Mouse (Mus musculus): ENCODE measurements at regions not wholly inside any gene's neighbourhood (a gene's known extent, or its start where the extent isn't known, plus 50 kb on each side); places are given as distances from the start of the nearest gene placed in this dataset.
A peak's percentile ranks its signal among the peaks of the same experiment; 100 is the strongest.
"Not testable (repeated sequence)": the region's sequence is repeated elsewhere in the genome, so short reads cannot be mapped to it uniquely, and the experiment has no call there.

- DNase-seq = no peak
Measured at GRCm38 (mm10) chr10:119094166-119094565, 145.7 kb downstream of the Cand1 start.

- no peak for DNase-seq
Measured at GRCm38 (mm10) chr10:119087886-119088285, 152.0 kb downstream of the Cand1 start.

- no peak for DNase-seq
Measured at GRCm38 (mm10) chr10:119087071-119087665, 152.7 kb downstream of the Cand1 start.

- no peak for DNase-seq
Measured at GRCm38 (mm10) chr10:119086450-119086849, 153.4 kb downstream of the Cand1 start.

- no peak for DNase-seq
Measured at GRCm38 (mm10) chr10:119083431-119083830, 156.4 kb downstream of the Cand1 start.

GRCm38 (mm10) chr10:119082861-119083260 is 157.0 kb downstream of the Cand1 start:
- DNase-seq = no peak

GRCm38 (mm10) chr10:119081766-119082165 is 158.1 kb downstream of the Cand1 start:
- not testable (repeated sequence) for DNase-seq

- DNase-seq = no peak
Measured at GRCm38 (mm10) chr10:119076100-119076566, 163.7 kb downstream of the Cand1 start.

- DNase-seq = no peak
Measured at GRCm38 (mm10) chr10:119074887-119075286, 165.0 kb downstream of the Cand1 start.

GRCm38 (mm10) chr10:119073991-119074390 is 165.9 kb downstream of the Cand1 start:
- DNase-seq = no peak

- peak; percentile 58 for DNase-seq
Measured at GRCm38 (mm10) chr10:119069410-119069809, 170.4 kb downstream of the Cand1 start.

- DNase-seq = no peak
Measured at GRCm38 (mm10) chr10:119067838-119068237, 172.0 kb downstream of the Cand1 start.

GRCm38 (mm10) chr10:119067366-119067765 is 172.5 kb downstream of the Cand1 start:
- no peak for DNase-seq

- DNase-seq = no peak
Measured at GRCm38 (mm10) chr10:119065974-119066373, 173.9 kb downstream of the Cand1 start.

GRCm38 (mm10) chr10:119065133-119065817 is 174.6 kb downstream of the Cand1 start:
- DNase-seq = peak; percentile 82

- DNase-seq = no peak
Measured at GRCm38 (mm10) chr10:119064218-119064617, 175.6 kb downstream of the Cand1 start.

- DNase-seq = peak; percentile 68
Measured at GRCm38 (mm10) chr10:119063209-119063699, 176.6 kb downstream of the Cand1 start.

- no peak for DNase-seq
Measured at GRCm38 (mm10) chr10:119061958-119062599, 177.8 kb downstream of the Cand1 start.

- DNase-seq = peak; percentile 61
Measured at GRCm38 (mm10) chr10:119061349-119061850, 178.5 kb downstream of the Cand1 start.

GRCm38 (mm10) chr10:119058493-119059020 is 181.3 kb downstream of the Cand1 start:
- DNase-seq = no peak

GRCm38 (mm10) chr10:119055199-119055785 is 184.6 kb downstream of the Cand1 start:
- peak; percentile 69 for DNase-seq
